Mouse (Mus musculus): ENCODE measurements around the gene P2rx7. TPM values are rescaled to one million over a fixed set of nuclear protein-coding genes. Genes with fewer than 3 reads are reported as not detected.
"Not testable (repeated sequence)": the region's sequence is repeated elsewhere in the genome, so short reads cannot be mapped to it uniquely, and the experiment has no call there.

The P2rx7 gene
- polyA plus RNA-seq, 1 experiment from 2014 or later = 2.1 TPM

DNA sequence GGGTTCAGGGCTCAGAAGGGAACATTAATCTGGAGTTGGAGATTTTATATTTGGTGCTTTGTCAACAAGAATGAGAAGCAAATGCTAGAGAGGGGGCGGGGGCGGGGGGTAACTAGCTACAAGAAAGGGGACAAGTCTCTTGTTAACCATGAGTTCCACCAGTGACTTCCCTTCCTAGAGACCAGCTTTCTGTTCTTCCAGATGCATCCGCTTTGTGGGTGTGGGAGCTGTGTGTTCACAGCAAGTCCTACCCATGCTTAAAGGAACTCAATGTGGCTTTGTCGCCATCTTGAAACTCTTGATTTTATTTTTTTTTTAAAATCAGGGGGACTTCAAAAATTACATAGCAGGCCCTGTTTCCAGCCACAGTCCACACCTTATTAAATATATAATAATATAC is 4.2 kb upstream of the P2rx7 start:
- H3K27ac ChIP-seq (ENCODE audit: low read length) = no peak overlapping the region
- no peaks in the 10 kb centered on the region for H3K36me3 ChIP-seq (ENCODE audit: control insufficient read depth, insufficient read depth, low read length)
- no peak overlapping the region for H3K4me3 ChIP-seq (ENCODE audit: low read length)
- no peaks in the 10 kb centered on the region for H3K9me3 ChIP-seq (ENCODE audit: control insufficient read depth, low read length)
- H3K9ac ChIP-seq (ENCODE audit: low read depth, low read length) = no peak overlapping the region
- no peaks in the 10 kb centered on the region for H3K27me3 ChIP-seq (replicated peaks; ENCODE audit: control insufficient read depth, insufficient read depth, low read length)
- no peak overlapping the region for H3K4me2 ChIP-seq (ENCODE audit: low read depth, low read length)
- no peak for ATAC-seq
- H3K4me1 ChIP-seq (ENCODE audit: control insufficient read depth, insufficient read depth, low read length) = peaks cover 5% of the 10 kb centered on the region; the same call in 1 of the 2 replicates
- 94% methylated on average over 4 of the region's 4 CpGs for WGBS

DNA sequence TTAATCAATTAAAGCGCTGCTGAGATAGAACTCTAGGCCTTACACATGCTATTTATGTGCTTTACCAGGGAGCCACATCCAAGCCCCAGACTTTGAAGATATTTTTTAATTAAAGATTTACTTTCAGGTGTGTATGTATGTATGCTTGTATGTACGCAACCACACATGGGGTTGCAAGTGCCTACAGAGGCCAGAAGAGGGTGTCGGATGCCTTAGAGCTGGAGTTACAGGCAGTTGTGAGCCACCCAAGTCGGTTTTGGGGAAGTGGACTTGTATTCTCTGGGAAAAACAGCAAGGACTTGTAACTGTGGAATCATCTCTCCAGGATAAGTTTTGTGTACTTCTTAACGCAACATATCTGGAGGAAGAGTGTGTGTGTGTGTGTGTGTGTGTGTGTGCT is 3.7 kb upstream of the P2rx7 start:
- H3K9me3 ChIP-seq (ENCODE audit: control insufficient read depth, low read length) = no peaks in the 10 kb centered on the region
- H3K27me3 ChIP-seq (replicated peaks; ENCODE audit: control insufficient read depth, insufficient read depth, low read length) = no peaks in the 10 kb centered on the region
- peaks cover 5% of the 10 kb centered on the region; the same call in 1 of the 2 replicates for H3K4me1 ChIP-seq (ENCODE audit: control insufficient read depth, insufficient read depth, low read length)
- no peak overlapping the region for H3K9ac ChIP-seq (ENCODE audit: low read depth, low read length)
- H3K4me2 ChIP-seq (ENCODE audit: low read depth, low read length) = no peak overlapping the region
- H3K27ac ChIP-seq (ENCODE audit: low read length) = no peak overlapping the region
- WGBS = 87% methylated on average over 5 of the region's 5 CpGs
- no peaks in the 10 kb centered on the region for H3K36me3 ChIP-seq (ENCODE audit: control insufficient read depth, insufficient read depth, low read length)
- ATAC-seq = no peak
- no peak overlapping the region for H3K4me3 ChIP-seq (ENCODE audit: low read length)

DNA sequence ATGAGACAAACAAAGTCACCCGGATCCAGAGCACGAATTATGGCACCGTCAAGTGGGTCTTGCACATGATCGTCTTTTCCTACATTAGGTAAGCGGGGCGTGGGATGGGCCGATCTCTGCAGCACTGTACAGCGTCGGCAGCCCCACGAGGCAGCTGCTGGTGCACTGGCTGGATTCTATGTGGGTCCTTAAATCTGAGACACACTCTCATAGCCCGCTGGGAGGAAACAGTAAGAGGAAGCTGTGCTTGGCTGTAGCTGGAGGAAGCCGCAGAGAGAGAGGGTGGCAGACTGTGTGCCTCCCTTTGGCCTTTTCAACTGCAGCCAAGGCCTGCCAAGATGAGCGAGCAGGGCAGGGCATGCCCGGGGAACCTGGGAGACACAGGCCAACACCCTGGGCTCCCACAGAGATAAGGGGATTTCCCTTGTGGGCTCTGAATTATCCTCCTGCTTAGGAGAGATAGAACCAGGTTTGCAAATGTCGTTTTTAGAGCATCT is 448 bp downstream of the P2rx7 start:
- no peaks in the 10 kb centered on the region for H3K36me3 ChIP-seq (ENCODE audit: control insufficient read depth, insufficient read depth, low read length)
- peaks cover 5% of the 10 kb centered on the region; the same call in 1 of the 2 replicates for H3K4me1 ChIP-seq (ENCODE audit: control insufficient read depth, insufficient read depth, low read length)
- no peak overlapping the region for H3K27ac ChIP-seq (ENCODE audit: low read length)
- H3K4me3 ChIP-seq (ENCODE audit: low read length) = peak overlapping the region; percentile 10; the same call in 1 of the 2 replicates
- H3K27me3 ChIP-seq (replicated peaks; ENCODE audit: control insufficient read depth, insufficient read depth, low read length) = no peaks in the 10 kb centered on the region
- WGBS = 51% methylated on average over 15 of the region's 15 CpGs
- H3K9me3 ChIP-seq (ENCODE audit: control insufficient read depth, low read length) = no peaks in the 10 kb centered on the region
- 0 out of 2 replicates have a peak, but pooled peaks have one; percentile 21 for ATAC-seq
- H3K4me2 ChIP-seq (ENCODE audit: low read depth, low read length) = peak overlapping the region; percentile 16; the same call in 1 of the 2 replicates
- no peak overlapping the region for H3K9ac ChIP-seq (ENCODE audit: low read depth, low read length)

DNA sequence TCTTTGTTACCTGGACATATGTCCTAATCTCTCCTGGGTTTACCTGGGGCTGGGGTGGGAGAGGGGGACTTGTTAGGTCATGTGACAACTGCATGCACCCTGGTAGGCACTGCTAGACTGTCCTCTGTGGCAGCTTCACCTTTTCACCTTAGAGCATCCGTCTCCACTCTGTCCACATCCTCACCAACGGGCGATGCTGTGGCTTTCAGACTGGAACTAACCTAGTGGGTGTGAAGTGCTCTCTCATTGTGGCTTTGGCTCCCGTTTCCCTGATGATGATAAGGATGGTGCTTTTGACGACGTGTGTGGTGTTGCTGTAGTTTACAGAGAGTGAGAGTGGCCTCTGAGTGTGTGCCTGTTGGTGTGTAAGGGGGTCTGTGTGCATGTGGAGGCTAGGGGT is 1.6 kb downstream of the P2rx7 start:
- Histone ChIP-seq H3K27ac (ENCODE audit: low read length) (no peak overlapping the region), H3K36me3 (ENCODE audit: control insufficient read depth, insufficient read depth, low read length) (no peaks in the 10 kb centered on the region), H3K9ac (ENCODE audit: low read depth, low read length) (no peak overlapping the region), H3K4me3 (ENCODE audit: low read length) (no peak overlapping the region), H3K4me1 (ENCODE audit: control insufficient read depth, insufficient read depth, low read length) (peaks cover 5% of the 10 kb centered on the region; the same call in 1 of the 2 replicates), H3K4me2 (ENCODE audit: low read depth, low read length) (no peak overlapping the region), H3K27me3 (replicated peaks; ENCODE audit: control insufficient read depth, insufficient read depth, low read length) (no peaks in the 10 kb centered on the region), H3K9me3 (ENCODE audit: control insufficient read depth, low read length) (no peaks in the 10 kb centered on the region)
- WGBS = 77% methylated on average over 6 of the region's 6 CpGs
- ATAC-seq = no peak

DNA sequence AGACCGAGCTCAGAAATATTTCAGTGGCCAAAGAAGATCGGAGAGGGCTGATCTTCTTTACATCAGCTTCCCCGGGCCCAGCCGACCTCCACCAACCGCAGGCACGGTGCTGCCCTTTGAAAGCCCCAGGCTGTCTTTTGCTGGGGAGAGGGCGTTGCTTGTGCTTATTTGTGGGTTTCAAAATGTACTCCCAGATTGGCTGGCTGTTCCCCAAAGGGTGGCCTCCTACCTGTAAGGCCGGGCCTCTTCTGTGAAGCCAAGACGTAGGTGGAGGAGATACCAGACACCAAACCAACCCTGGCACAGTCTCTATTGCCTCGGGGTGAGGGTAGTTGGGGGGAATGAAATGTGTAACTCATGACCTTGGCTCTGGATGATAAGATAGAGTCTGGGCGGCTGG is 2.3 kb downstream of the P2rx7 start:
- no peak for ATAC-seq
- WGBS = 83% methylated on average over 11 of the region's 11 CpGs
- H3K9ac ChIP-seq (ENCODE audit: low read depth, low read length) = no peak overlapping the region
- H3K36me3 ChIP-seq (ENCODE audit: control insufficient read depth, insufficient read depth, low read length) = no peaks in the 10 kb centered on the region
- peaks cover 5% of the 10 kb centered on the region; the same call in 1 of the 2 replicates for H3K4me1 ChIP-seq (ENCODE audit: control insufficient read depth, insufficient read depth, low read length)
- H3K27ac ChIP-seq (ENCODE audit: low read length) = no peak overlapping the region
- no peak overlapping the region for H3K4me3 ChIP-seq (ENCODE audit: low read length)
- no peaks in the 10 kb centered on the region for H3K27me3 ChIP-seq (replicated peaks; ENCODE audit: control insufficient read depth, insufficient read depth, low read length)
- H3K4me2 ChIP-seq (ENCODE audit: low read depth, low read length) = no peak overlapping the region
- no peaks in the 10 kb centered on the region for H3K9me3 ChIP-seq (ENCODE audit: control insufficient read depth, low read length)

DNA sequence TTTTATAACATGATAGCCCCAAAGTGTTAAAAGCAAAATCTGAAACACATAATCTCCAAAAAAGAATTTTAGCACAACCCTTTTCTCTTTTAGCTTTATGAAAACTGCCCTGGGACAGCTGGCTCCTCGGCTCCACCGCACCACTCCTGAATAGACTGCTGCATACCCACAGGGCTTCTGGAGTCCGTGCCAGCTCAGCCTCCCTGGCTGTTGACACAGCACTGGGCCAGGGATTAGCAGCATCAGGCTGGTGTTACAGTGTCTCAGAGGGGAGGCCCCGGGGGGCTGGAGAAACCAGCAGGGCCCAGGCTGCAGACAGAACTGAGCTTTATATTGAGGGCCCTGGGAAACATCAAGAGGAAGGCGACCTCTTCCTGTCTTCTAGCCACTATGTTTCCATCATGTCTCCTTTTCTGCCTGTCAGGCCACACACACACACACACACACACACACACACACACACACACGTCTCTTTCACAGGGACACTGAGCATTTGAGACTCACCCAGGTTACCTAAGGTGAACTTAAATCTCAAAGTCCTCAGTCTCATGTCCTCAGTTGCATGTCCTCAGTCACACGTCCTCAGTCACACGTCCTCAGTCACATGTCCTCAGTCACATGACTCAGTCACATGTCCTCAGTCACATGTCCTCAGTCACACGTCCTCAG is 3.7 kb downstream of the P2rx7 start:
- peaks cover 5% of the 10 kb centered on the region; the same call in 1 of the 2 replicates for H3K4me1 ChIP-seq (ENCODE audit: control insufficient read depth, insufficient read depth, low read length)
- WGBS = 52% methylated on average over 9 of the region's 9 CpGs

DNA sequence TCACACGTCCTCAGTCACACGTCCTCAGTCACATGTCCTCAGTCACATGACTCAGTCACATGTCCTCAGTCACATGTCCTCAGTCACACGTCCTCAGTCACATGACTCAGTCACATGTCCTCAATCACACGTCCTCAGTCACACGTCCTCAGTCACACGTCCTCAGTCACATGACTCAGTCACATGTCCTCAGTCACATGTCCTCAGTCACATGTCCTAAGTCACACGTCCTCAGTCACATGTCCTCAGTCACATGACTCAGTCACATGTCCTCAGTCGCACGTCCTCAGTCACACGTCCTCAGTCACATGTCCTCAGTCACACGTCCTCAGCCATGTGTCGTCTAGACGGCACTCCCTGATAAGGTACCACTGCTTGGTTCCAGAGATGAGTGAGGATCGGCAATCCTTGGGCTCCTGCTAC is 4.3 kb downstream of the P2rx7 start:
- 92% methylated on average over 14 of the region's 14 CpGs for WGBS
- ATAC-seq; H3K4me2 ChIP-seq (ENCODE audit: low read depth, low read length): not testable (repeated sequence)

More for the DNA sequence above, 3.7 kb downstream of the P2rx7 start:
- H3K4me3 ChIP-seq (ENCODE audit: low read length) = no peak overlapping the region
- ATAC-seq = no peak
- no peak overlapping the region for H3K9ac ChIP-seq (ENCODE audit: low read depth, low read length)
- no peak overlapping the region for H3K4me2 ChIP-seq (ENCODE audit: low read depth, low read length)
- H3K27ac ChIP-seq (ENCODE audit: low read length) = no peak overlapping the region
- no peaks in the 10 kb centered on the region for H3K9me3 ChIP-seq (ENCODE audit: control insufficient read depth, low read length)
- no peaks in the 10 kb centered on the region for H3K27me3 ChIP-seq (replicated peaks; ENCODE audit: control insufficient read depth, insufficient read depth, low read length)
- no peaks in the 10 kb centered on the region for H3K36me3 ChIP-seq (ENCODE audit: control insufficient read depth, insufficient read depth, low read length)

DNA sequence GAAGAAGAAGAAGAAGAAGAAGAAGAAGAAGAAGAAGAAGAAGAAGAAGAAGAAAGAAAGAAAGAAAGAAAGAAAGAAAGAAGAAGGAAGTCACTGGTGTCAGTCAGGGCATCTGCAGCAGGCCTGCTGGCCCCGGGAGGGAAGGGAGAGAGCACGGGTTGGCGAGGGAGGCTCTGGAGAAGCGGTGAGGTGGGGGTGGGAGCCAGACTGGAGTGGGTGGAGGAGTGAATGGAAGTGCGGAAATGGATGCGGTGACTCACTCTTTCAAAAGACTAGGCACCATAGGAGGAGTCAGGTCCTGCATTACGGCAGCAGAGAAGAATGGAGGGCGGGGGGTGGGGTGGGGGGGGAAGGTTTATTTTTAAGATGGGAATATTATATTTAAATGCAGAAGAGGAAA is 5.6 kb downstream of the P2rx7 start:
- no peak for ATAC-seq
- no peak overlapping the region for H3K27ac ChIP-seq (ENCODE audit: low read length)
- no peaks in the 10 kb centered on the region for H3K27me3 ChIP-seq (replicated peaks; ENCODE audit: control insufficient read depth, insufficient read depth, low read length)
- peaks cover 10% of the 10 kb centered on the region; the same call in 1 of the 2 replicates for H3K4me1 ChIP-seq (ENCODE audit: control insufficient read depth, insufficient read depth, low read length)
- H3K9ac ChIP-seq (ENCODE audit: low read depth, low read length) = no peak overlapping the region
- 79% methylated on average over 8 of the region's 8 CpGs for WGBS
- H3K4me3 ChIP-seq (ENCODE audit: low read length) = no peak overlapping the region
- H3K9me3 ChIP-seq (ENCODE audit: control insufficient read depth, low read length) = no peaks in the 10 kb centered on the region
- no peaks in the 10 kb centered on the region for H3K36me3 ChIP-seq (ENCODE audit: control insufficient read depth, insufficient read depth, low read length)
- no peak overlapping the region for H3K4me2 ChIP-seq (ENCODE audit: low read depth, low read length)

More for the DNA sequence above, 4.3 kb downstream of the P2rx7 start:
- H3K4me3 ChIP-seq (ENCODE audit: low read length); H3K27me3 ChIP-seq (replicated peaks; ENCODE audit: control insufficient read depth, insufficient read depth, low read length); H3K9ac ChIP-seq (ENCODE audit: low read depth, low read length); H3K27ac ChIP-seq (ENCODE audit: low read length); H3K4me1 ChIP-seq (ENCODE audit: control insufficient read depth, insufficient read depth, low read length); H3K36me3 ChIP-seq (ENCODE audit: control insufficient read depth, insufficient read depth, low read length); H3K9me3 ChIP-seq (ENCODE audit: control insufficient read depth, low read length): not testable (repeated sequence)

DNA sequence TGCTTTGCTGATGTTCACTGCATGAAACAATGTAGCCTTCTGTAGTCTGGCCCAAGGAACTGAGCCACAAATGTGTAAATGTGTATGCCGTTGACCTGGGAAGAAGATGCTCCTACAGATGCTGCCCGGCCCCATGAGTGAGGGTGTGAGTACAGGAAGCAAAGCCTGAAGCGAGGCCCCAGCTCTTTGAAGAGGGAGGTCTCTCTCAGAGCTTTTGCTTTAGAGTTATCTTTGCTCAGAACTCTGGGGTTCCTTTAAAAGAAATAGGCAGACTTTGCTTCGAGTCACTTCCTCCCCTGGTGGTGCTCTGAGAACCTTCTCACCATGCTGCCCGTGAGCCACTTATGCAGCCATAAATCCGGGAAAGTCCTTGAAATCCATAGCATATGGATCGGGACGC is 6.4 kb downstream of the P2rx7 start:
- no peak overlapping the region for H3K27ac ChIP-seq (ENCODE audit: low read length)
- ATAC-seq = no peak
- H3K27me3 ChIP-seq (replicated peaks; ENCODE audit: control insufficient read depth, insufficient read depth, low read length) = no peaks in the 10 kb centered on the region
- H3K4me1 ChIP-seq (ENCODE audit: control insufficient read depth, insufficient read depth, low read length) = peaks cover 10% of the 10 kb centered on the region; the same call in 1 of the 2 replicates
- H3K36me3 ChIP-seq (ENCODE audit: control insufficient read depth, insufficient read depth, low read length) = no peaks in the 10 kb centered on the region
- no peak overlapping the region for H3K4me2 ChIP-seq (ENCODE audit: low read depth, low read length)
- H3K9ac ChIP-seq (ENCODE audit: low read depth, low read length) = no peak overlapping the region
- H3K4me3 ChIP-seq (ENCODE audit: low read length) = no peak overlapping the region
- H3K9me3 ChIP-seq (ENCODE audit: control insufficient read depth, low read length) = no peaks in the 10 kb centered on the region
- WGBS = 88% methylated on average over 8 of the region's 8 CpGs

All from intestine, embryonic 16.5 days (tissue).